Mouse (Mus musculus) naive thymus-derived CD4-positive, alpha-beta T cell, adult 5 months (primary cell): ENCODE results near the gene Olfr1034. TPM values are rescaled to one million over a fixed set of nuclear protein-coding genes. Genes with fewer than 3 reads are reported as not detected.

ENCODE experiments used
- polyA plus RNA-seq: library from polyadenylated mRNA; unstranded; fragments of 100-300 nt; shearing (Covaris generic); gene quantifications from one replicate; pipeline ENCODE4 v1.2.1, GENCODE M21; 2017

Olfr1034 gene
- not detected for polyA plus RNA-seq

DNA sequence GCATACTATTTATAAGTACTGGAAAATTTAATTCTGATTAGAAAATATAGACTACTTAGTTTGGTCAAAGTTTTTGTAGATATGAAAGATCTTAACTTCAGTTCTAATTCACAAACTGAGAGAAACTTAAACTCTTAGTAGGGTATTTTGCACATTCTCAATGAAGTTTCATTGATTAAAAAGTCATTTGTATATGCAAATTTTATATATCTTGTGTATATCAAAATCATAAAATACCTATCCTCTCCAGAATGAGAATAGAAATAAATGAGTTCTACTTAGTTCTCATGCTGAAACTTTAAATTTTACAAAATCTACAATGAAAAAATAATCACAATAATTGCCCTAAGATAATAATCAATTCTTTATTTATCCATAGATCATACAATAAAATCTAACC, at the start of gene Olfr1034:
Gene Olfr1034, plus strand, starts transcription at position 301 of the 400 bp plus-strand sequence.

DNA sequence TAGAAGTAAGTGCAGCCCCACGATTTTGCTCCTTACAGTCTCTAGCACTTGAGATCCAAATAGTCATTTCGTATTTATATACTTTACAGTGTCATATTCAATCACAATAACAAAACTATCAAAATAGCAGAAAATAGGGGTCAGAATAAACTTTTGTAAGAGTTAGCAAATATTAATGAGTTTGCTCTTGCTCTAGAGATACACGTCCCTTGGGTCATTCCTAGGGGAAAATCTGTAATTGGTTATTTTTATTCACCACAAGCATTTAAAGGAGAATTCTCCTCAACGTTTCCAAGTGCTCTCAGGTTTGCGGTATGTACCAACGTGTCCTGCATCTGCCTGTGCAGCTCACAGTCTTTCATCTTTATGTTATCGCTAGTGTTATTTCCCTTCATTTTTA, 40.4 kb upstream of the Olfr1034 start, which contains the start of gene Olfr1032:
Gene Olfr1032, plus strand, starts transcription at position 301 of the 400 bp plus-strand sequence.

DNA sequence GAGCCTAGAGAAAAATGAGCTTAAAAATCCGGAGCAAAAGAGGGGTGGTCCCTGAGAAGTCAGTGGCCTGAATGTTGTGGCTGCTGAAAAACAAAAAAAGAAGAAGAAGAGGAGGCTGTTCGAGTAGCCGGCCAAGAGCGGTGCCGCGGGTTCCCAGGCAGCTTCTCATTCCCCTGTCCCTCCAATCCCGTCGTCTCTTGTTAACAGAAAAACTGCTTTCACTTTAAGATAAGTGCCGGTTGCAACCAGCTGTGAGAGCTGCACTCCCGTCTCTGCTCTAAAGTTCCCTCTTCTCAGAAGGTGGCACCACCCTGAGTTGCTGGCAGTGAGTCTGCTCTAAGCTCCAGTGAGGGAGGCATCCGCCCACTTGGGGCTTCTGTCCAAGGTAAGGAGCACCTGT, 25.3 kb upstream of the Olfr1034 start, which contains the start of gene Olfr1033:
Gene Olfr1033, plus strand, starts transcription at position 228 of the 400 bp plus-strand sequence.

DNA sequence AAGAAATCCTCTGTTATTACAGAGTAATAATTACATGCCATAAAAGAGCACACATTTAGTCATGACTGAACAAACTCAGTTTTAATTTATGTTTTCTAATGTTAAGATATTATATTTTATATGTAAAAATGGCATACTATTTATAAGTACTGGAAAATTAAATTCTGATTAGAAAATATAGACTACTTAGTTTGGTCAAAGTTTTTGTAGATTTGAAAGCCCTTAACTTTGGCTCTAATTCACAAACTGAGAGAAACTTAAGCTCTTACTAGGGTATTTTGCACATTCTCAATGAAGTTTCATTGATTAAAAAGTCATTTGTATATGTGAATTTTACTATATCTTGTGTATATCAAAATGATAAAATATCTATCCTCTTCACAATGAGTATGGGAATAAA, 28.0 kb downstream of the Olfr1034 start, which contains the start of gene Olfr1036:
Gene Olfr1036, plus strand, starts transcription at position 301 of the 400 bp plus-strand sequence.

DNA sequence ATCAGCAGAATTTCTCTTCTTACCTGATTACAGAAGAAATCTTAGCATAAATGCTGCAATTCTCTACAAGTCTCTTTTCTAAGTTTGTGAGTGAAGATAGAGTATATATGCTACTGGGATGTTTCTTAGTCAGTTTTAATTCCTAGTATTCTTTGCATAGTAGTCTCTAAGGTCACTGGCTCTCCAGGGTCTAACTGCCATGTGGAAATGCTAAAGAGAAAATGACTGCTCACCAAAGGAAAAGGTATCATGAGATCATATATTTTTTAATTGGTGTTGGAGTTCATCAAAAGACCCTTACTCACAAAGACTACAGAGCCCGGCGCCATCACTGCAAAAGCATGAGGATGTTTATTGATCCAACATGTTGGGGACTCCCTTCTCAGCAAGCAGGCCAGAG, 41.6 kb downstream of the Olfr1034 start, which contains the start of gene Olfr1037:
Gene Olfr1037, minus strand, starts transcription at position 101 of the 400 bp plus-strand sequence.

Other genes with a start within 250 kb of the Olfr1034 start
- not detected for gene Olfr1016, start 243.3 kb upstream of the Olfr1034 start, polyA plus RNA-seq
- not detected for gene Olfr1018, start 227.4 kb upstream of the Olfr1034 start, polyA plus RNA-seq
- not detected for gene Olfr1019, start 200.4 kb upstream of the Olfr1034 start, polyA plus RNA-seq
- gene Olfr1020, start 198.8 kb upstream of the Olfr1034 start, polyA plus RNA-seq: not detected
- not detected for gene Olfr1022, start 177.3 kb upstream of the Olfr1034 start, polyA plus RNA-seq
- gene Olfr1023, start 160.2 kb upstream of the Olfr1034 start, polyA plus RNA-seq: not detected
- gene Olfr1024, start 140.8 kb upstream of the Olfr1034 start, polyA plus RNA-seq: not detected
- gene Olfr1025-ps1, start 130.7 kb upstream of the Olfr1034 start, polyA plus RNA-seq: not detected
- gene Olfr1026, start 124.3 kb upstream of the Olfr1034 start, polyA plus RNA-seq: not detected
- gene Olfr1028, start 95.4 kb upstream of the Olfr1034 start, polyA plus RNA-seq: not detected
- not detected for gene Olfr1029, start 72.0 kb upstream of the Olfr1034 start, polyA plus RNA-seq
- gene Olfr1030, start 66.6 kb upstream of the Olfr1034 start, polyA plus RNA-seq: 0.15 TPM
- gene Olfr1031, start 55.6 kb upstream of the Olfr1034 start, polyA plus RNA-seq: not detected
- not detected for gene Olfr1032, start 40.3 kb upstream of the Olfr1034 start, polyA plus RNA-seq
- gene Olfr1033, start 25.2 kb upstream of the Olfr1034 start, polyA plus RNA-seq: 13.4 TPM
- gene Olfr1036, start 28.1 kb downstream of the Olfr1034 start, polyA plus RNA-seq: not detected
- gene Olfr1037, start 41.5 kb downstream of the Olfr1034 start, polyA plus RNA-seq: not detected
- not detected for gene Olfr1039, start 90.1 kb downstream of the Olfr1034 start, polyA plus RNA-seq
- gene Olfr1040, start 100.9 kb downstream of the Olfr1034 start, polyA plus RNA-seq: not detected
- 0.06 TPM for gene Olfr1042, start 116.0 kb downstream of the Olfr1034 start, polyA plus RNA-seq
- gene Olfr1043, start 121.7 kb downstream of the Olfr1034 start, polyA plus RNA-seq: 0.37 TPM
- gene Olfr1044, start 132.0 kb downstream of the Olfr1034 start, polyA plus RNA-seq: not detected
- not detected for gene Olfr52, start 139.8 kb downstream of the Olfr1034 start, polyA plus RNA-seq
- gene Olfr1045, start 157.1 kb downstream of the Olfr1034 start, polyA plus RNA-seq: 0.15 TPM
- not detected for gene Olfr1046, start 173.5 kb downstream of the Olfr1034 start, polyA plus RNA-seq
- not detected for gene Olfr1047, start 185.5 kb downstream of the Olfr1034 start, polyA plus RNA-seq
- 0.15 TPM for gene Olfr1048, start 194.4 kb downstream of the Olfr1034 start, polyA plus RNA-seq
- not detected for gene Olfr1049, start 212.5 kb downstream of the Olfr1034 start, polyA plus RNA-seq
- gene Olfr1051, start 233.2 kb downstream of the Olfr1034 start, polyA plus RNA-seq: not detected
- gene Olfr1052, start 246.6 kb downstream of the Olfr1034 start, polyA plus RNA-seq: not detected